Mouse (Mus musculus): ENCODE data around the gene Tinag.

Gene Tinag

DNA sequence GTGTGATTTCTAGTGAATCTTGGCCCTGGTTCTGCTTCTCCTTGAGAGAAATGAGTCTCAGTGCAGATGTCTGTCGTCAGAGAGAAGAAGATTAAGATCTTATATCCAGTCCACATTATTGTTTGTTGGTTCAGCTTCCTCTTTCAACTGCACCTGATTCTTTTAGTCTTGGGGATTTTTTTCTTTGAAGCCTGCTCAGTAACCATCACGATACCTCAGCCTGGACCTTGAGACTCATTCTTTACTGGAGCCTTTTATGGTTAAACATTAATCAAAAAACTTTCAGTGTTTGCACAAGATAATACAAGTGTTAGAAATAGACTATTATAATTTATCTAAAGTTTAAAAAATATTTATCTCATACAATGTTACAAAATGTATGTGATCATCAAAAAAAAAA is at the start of gene Tinag:
Tinag (minus strand) TSS at position 210 of the 400 bp plus-strand sequence.
- peak; percentile 41 for DNase-seq

- peak; percentile 58 for DNase-seq
Observed at GRCm38 (mm10) chr9:77083221-77083620, 37.6 kb upstream of the Tinag start.

- DNase-seq = peak; percentile 52
Observed at GRCm38 (mm10) chr9:77071676-77072075, 26.1 kb upstream of the Tinag start.

- no peak for DNase-seq
Observed at GRCm38 (mm10) chr9:77056611-77057010, 11.0 kb upstream of the Tinag start.

GRCm38 (mm10) chr9:77054426-77055193 is 9.0 kb upstream of the Tinag start:
- DNase-seq = no peak

DNA sequence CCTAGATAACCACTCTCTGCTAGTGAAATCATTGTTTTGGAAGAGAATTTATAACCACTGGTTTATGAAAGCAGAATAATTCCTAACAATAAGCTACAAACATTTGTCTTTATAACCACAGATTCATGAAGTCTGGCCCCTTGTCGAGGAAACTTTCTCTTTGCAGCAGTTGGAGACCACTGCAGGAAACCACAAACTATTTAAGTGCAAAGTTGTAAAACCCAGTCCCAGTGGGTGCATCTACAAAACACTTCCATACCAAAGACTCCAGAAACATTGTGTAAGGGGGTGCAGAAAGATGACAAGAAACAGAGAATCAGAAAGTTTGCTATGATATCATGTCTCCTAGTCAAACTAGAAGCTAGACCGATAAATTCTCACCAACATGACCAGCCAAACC is 5.8 kb upstream of the Tinag start:
- DNase-seq = no peak

DNA sequence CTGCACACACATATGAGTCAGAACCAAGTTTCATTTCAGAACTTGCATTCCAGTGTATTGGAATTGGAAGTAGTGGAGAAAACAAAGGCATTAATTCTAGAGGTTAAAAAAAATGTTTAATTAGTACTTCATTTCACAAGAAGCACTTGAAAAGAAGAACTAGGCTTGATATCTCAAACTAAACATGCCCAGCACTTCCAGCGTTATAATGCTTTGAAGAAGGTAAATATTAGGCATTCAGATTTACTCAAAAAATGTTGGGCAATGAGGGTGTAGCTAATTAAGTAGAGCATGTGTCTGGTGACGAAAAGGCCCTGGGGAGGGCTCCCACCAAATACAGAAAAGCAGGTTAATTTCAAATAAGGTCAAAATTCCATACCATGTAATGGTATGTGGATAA is 4.1 kb upstream of the Tinag start:
- no peak for DNase-seq

DNA sequence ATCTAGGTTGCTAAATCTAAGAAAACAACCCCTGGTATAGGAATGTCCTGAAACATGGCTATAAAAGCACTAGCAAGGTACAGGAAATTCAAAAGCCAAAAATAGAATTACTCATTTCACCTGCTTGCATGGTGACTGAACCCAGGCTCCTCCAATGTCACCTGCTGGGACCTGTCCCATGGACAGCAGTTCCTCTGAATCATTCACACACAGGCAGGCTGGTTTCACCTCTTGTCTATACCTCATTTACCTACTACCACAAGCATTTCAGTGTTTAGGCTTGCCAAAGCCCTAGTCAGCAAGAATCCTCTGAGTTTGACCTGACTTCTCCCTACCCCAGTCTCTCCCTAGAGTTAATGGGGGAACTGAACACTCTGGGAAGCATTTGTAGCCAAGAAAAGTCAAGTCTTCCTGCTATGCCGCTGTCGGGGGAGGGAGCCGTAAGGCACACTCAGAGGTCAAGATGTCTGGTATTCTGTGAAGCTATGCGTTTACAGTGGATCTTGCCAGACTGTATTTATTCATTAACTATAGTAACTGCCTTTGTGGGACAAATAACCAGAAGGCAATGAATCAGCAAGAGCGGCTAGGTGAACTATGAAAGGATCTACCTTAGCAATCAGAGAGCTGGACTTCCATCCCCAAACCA is 597 bp upstream of the Tinag start:
- peak; percentile 78 for DNase-seq

GRCm38 (mm10) chr9:77035361-77035760 is 10.2 kb downstream of the Tinag start:
- no peak for DNase-seq

DNA sequence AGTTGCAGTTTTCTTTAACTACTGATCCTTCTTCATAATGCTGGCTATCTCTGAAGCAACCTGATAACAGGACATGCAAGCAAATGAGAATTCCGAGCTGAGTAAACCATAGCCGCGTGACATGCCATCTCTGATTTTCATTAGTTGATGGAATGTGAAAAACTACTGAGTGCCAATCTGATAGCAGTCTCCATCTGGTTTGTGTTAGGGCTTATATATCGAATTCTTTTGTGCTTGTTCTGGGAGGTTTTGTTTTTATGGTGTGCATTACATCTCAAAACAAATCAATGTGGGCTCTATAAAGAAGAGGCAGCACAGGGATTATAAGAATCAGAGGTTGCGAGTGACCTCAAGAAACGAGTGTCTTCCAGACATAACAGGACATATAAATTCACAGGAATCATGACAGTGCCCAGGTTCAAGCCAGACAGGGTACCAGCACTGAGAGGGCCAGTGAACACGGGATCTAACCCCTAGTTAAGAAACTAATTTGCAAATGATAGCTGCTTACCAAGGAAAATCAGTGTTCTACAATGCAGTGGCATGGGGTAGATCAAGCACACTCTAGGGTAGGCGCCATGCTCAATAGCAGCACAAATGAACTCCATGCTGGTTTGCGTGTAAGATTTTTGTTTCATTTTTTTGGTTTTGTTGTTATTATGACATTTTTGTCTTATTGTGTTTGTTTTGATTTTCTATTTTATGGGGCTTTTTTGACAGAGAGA is 13.0 kb downstream of the Tinag start:
- DNase-seq = no peak

- peak; percentile 21 for DNase-seq
Observed at GRCm38 (mm10) chr9:77025271-77025670, 20.3 kb downstream of the Tinag start.

DNA sequence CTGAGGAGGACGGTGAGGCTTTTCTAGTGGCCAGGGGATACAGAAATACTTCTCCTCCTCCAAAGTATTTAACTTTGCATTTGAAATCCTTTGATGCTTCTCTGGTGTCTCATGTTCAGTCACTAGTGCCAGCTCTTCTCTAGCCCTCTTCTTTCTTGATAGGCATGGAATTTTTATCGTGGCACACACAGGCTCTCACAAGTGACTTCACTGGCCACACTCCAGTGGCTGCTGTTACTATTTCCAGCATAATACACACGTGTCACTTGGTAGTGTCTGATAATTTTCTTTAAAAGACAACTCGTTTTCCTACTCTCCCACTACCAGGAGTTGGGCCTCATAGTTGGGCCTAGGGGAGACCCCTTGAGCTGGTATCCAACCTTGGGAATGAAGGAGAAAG is 26.7 kb downstream of the Tinag start:
- DNase-seq = no peak

- DNase-seq = no peak
Observed at GRCm38 (mm10) chr9:76996021-76996420, 49.6 kb downstream of the Tinag start.

DNA sequence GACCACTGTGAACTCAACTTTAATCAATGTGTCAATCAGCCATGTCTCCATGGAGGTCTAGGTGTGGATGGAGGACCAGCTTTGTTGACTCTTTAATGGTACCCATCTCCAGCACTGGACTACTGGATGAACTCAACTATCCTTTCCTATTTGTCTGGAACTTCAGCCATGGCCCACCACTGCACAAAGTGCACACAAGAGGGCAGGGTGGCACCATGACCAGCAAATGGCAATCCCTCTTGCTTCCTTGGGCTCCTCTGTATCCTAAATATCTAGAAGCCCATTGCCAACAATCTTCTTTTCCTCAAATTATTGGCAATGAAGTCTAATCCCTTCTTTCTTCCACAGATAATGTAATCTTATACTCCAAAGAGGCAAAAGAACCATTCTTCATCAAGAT is 55.6 kb downstream of the Tinag start:
- DNase-seq = peak; percentile 14

DNA sequence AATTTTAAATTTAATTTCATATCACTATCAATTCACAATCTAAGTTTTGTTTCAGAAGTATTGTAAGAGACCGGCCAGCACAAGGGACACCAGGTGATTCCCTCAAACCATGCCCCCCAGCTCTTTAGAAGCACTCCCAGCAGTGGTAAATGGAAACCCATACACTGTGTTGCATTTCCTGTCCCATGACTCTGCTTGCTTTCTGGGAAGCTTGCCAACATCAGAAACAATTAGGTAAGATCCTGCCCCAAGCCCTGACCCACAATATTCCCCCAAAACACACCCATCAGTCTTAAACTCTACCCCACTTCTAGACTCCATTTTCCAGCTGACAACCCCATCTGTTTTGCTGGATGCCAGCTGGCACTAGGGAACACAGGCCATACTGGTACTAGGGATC is 110.8 kb downstream of the Tinag start:
- no peak for DNase-seq

- no peak for DNase-seq
Observed at GRCm38 (mm10) chr9:76915093-76915661, 130.4 kb downstream of the Tinag start.

Data from kidney, postnatal 14 days (tissue).